Mouse (Mus musculus) right cerebral cortex, adult 18-20 months (tissue): ENCODE results near the gene Csk.
A peak's percentile ranks its signal among the peaks of the same experiment; 100 is the strongest.

Experiments
- DNase-seq: peaks from one replicate; pipeline ENCODE4 v3.0.0; 2022; ENCODE audit warnings: mixed read lengths

Csk gene

GRCm38 (mm10) chr9:57656631-57657350 is 3.4 kb upstream of the Csk start:
- DNase-seq, result no peak

GRCm38 (mm10) chr9:57655749-57656148 is 2.3 kb upstream of the Csk start:
- DNase-seq, result peak; percentile 90

- no peak for DNase-seq
Observed at GRCm38 (mm10) chr9:57654966-57655365, 1.5 kb upstream of the Csk start.

GRCm38 (mm10) chr9:57652855-57653254 is 576 bp downstream of the Csk start:
- DNase-seq, result no peak

GRCm38 (mm10) chr9:57652351-57652750 is 1.1 kb downstream of the Csk start:
- DNase-seq, result no peak

- DNase-seq, result no peak
Observed at GRCm38 (mm10) chr9:57650786-57651311, 2.6 kb downstream of the Csk start.

GRCm38 (mm10) chr9:57650130-57650785 is 3.2 kb downstream of the Csk start:
- DNase-seq, result no peak

- no peak for DNase-seq
Observed at GRCm38 (mm10) chr9:57647286-57648108, 5.9 kb downstream of the Csk start.

- DNase-seq, result no peak
Observed at GRCm38 (mm10) chr9:57646551-57647103, 6.8 kb downstream of the Csk start.

GRCm38 (mm10) chr9:57644944-57645893 is 8.2 kb downstream of the Csk start:
- DNase-seq, result peak; percentile 89

- no peak for DNase-seq
Observed at GRCm38 (mm10) chr9:57644442-57644943, 8.9 kb downstream of the Csk start.

- DNase-seq, result no peak
Observed at GRCm38 (mm10) chr9:57643856-57644180, 9.6 kb downstream of the Csk start.

GRCm38 (mm10) chr9:57643169-57643855 is 10.1 kb downstream of the Csk start:
- DNase-seq, result no peak

- no peak for DNase-seq
Observed at GRCm38 (mm10) chr9:57641775-57642550, 11.5 kb downstream of the Csk start.

- no peak for DNase-seq
Observed at GRCm38 (mm10) chr9:57641022-57641421, 12.4 kb downstream of the Csk start.

GRCm38 (mm10) chr9:57640384-57640783 is 13.0 kb downstream of the Csk start:
- peak; percentile 39 for DNase-seq

- no peak for DNase-seq
Observed at GRCm38 (mm10) chr9:57639661-57640328, 13.6 kb downstream of the Csk start.

- DNase-seq, result no peak
Observed at GRCm38 (mm10) chr9:57638651-57639459, 14.6 kb downstream of the Csk start.
